Mouse (Mus musculus) lung, postnatal 0 days (tissue): Measurements from ENCODE around the gene Pacrg. TPM values are rescaled to one million over a fixed set of nuclear protein-coding genes. Genes with fewer than 3 reads are reported as not detected.
A peak's percentile ranks its signal among the peaks of the same experiment; 100 is the strongest.

Source experiments
- ATAC-seq: fragments of 200-750 bp; cut with Nextera tagmentation; 2 replicates; pipeline ENCODE4 v1.8.0; 2017; ENCODE audit warnings: moderate library complexity
- DNase-seq: peaks from one replicate; pipeline ENCODE4 v3.0.0-alpha.2; 2016; ENCODE audit warnings: low spot score
- H3K27ac ChIP-seq: fragments of 300-500 bp; sonication (generic); 2 replicates; pipeline ENCODE4 v1.5.1; 2014; ENCODE audit warnings: antibody characterized with exemption, mild to moderate bottlenecking, low read length, mixed read lengths
- H3K27me3 ChIP-seq: fragments of 300-500 bp; sonication (generic); replicated peaks from 2 replicates; pipeline ENCODE4 v1.6.1; 2014; ENCODE audit warnings: low read length, mixed read lengths; ENCODE audit not compliant: insufficient read depth
- H3K36me3 ChIP-seq: fragments of 300-500 bp; sonication (generic); 2 replicates; pipeline ENCODE4 v1.6.1; 2014; ENCODE audit warnings: low read length, mixed read lengths; ENCODE audit not compliant: insufficient read depth
- H3K4me1 ChIP-seq: fragments of 300-500 bp; sonication (generic); 2 replicates; pipeline ENCODE4 v1.6.1; 2014; ENCODE audit warnings: antibody characterized with exemption, low read depth, low read length, mixed read lengths; ENCODE audit not compliant: insufficient read depth
- H3K4me2 ChIP-seq: fragments of 300-500 bp; sonication (generic); replicated peaks from 2 replicates; pipeline ENCODE4 v1.6.1; 2014; ENCODE audit warnings: low read depth, mild to moderate bottlenecking, low read length, moderate library complexity, mixed read lengths
- H3K4me3 ChIP-seq: fragments of 300-500 bp; sonication (generic); 2 replicates; pipeline ENCODE4 v1.5.1; 2014; ENCODE audit warnings: low read depth, low read length
- H3K9ac ChIP-seq: fragments of 300-500 bp; sonication (generic); replicated peaks from 2 replicates; pipeline ENCODE4 v1.6.1; 2014; ENCODE audit warnings: low read depth, mild to moderate bottlenecking
- H3K9me3 ChIP-seq: fragments of 300-500 bp; sonication (generic); 2 replicates; pipeline ENCODE4 v1.6.1; 2016; ENCODE audit warnings: low read length, mixed read lengths
- CTCF ChIP-seq: IDR thresholded peaks from 2 replicates; pipeline ENCODE4 v1.5.1; 2016; ENCODE audit warnings: antibody characterized with exemption, mild to moderate bottlenecking
- EP300 ChIP-seq: IDR thresholded peaks from 2 replicates; pipeline ENCODE4 v1.6.1; 2016; ENCODE audit warnings: antibody characterized with exemption, mild to moderate bottlenecking, control low read depth
- WGBS: fragments of 180-500 bp; shearing (Covaris S2); extraction: QIAGEN DNeasy Blood & Tissue Kit; methylation state at CpG from one replicate; pipeline ENCODE4 v1.1.7; 2014; 5-methylcytosine and 5-hydroxymethylcytosine counted together
- polyA plus RNA-seq: library from polyadenylated mRNA; unstranded; fragments of >200 nt; fragmentation: Nextera tagmentation; extraction: Ambion mirVana; gene quantifications from 2 replicates; pipeline ENCODE4 v1.2.1, GENCODE M21; 2015

Pacrg gene
- polyA plus RNA-seq, 1 experiment from 2014 or later, result 6.7 TPM

DNA sequence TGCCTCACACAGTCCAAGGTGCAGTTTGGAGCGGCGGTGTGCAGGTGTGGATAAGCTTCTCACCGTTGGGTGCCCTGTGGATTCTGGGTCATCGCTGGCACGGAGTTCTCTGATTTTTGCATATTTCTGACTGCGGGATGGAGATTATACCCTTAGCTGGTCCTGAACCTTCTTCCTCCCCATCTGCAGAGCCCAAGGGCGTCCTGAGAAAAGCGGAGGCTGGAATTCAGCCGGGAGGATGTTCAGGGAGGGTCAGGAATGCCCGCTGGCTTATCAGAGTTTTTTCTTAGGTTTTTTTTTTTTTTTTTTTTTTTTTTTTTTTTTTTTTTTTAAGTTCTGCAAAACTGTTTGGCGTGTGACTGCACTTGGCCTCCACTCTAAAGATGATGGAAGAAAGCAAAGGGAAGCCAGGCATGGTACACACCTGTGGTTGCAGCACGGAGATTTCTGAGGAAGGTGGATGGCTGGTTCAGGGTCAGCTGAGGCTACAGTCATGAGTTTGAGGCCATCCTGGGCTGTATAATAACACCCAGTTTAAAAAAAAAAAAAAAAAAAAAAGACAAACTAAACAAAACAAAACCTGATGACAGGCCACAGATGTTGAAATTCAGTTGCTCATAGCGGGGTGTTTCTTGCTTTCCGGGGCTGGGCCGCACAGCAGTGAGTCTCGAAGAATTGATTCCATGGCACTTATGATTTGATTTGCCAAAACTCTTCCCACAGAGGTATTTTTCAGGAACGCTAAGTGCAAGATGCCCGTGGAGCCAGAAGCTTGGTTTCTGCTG lies 467.9 kb downstream of the Pacrg start:
- H3K4me1 ChIP-seq, result peaks cover 9% of the 10 kb centered on the region
- H3K9ac ChIP-seq, result no peak overlapping the region
- 36% methylated on average over 18 of the region's 18 CpGs for WGBS
- H3K27me3 ChIP-seq, result no peaks in the 10 kb centered on the region
- no peak overlapping the region for H3K4me2 ChIP-seq
- ATAC-seq (peak; percentile 36), DNase-seq (peak; percentile 47)
- peak overlapping the region; percentile 5; the same call in 1 of the 2 replicates for H3K27ac ChIP-seq
- no peaks in the 10 kb centered on the region for H3K9me3 ChIP-seq
- TF ChIP-seq CTCF (no peak), EP300 (no peak)
- H3K36me3 ChIP-seq, result no peaks in the 10 kb centered on the region
- H3K4me3 ChIP-seq, result no peak overlapping the region

GRCm38 (mm10) chr17:10371472-10371871 lies 468.6 kb downstream of the Pacrg start:
- WGBS, result 58% methylated on average over 8 of the region's 8 CpGs
- Histone ChIP-seq H3K27me3 (no peaks in the 10 kb centered on the region), H3K4me1 (peaks cover 9% of the 10 kb centered on the region), H3K27ac (0 out of 2 replicates have a peak overlapping the region, but pooled peaks have one; percentile 5), H3K9ac (no peak overlapping the region), H3K4me3 (no peak overlapping the region), H3K4me2 (no peak overlapping the region), H3K36me3 (no peaks in the 10 kb centered on the region), H3K9me3 (no peaks in the 10 kb centered on the region)
- TF ChIP-seq CTCF (no peak), EP300 (no peak)
- DNase-seq (no peak), ATAC-seq (no peak)

DNA sequence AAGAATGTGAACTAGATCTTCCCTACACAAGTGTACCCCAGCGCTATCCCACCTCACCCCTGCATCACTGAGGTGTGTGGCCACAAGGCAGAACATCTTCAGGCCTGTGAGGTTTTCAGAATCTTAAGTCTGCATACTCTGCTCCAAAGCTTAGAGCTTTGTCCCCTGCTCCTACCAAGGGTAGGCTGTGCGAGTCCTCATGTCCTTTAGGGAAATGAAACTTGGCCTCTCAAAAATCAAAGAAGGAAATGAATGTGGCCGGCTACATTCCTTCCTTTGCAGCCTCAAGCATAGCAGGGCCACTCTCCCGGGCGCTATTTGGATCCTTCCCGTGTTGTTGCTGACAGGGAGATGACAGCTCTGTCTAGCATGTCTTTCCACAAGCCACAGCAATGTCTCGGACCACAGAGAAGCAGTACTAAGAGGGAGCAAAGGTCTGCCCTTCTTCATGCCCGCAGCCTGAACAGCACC lies 469.4 kb downstream of the Pacrg start:
- no peaks in the 10 kb centered on the region for H3K9me3 ChIP-seq
- no peak overlapping the region for H3K4me2 ChIP-seq
- peaks cover 9% of the 10 kb centered on the region for H3K4me1 ChIP-seq
- 27% methylated on average over 8 of the region's 8 CpGs for WGBS
- DNase-seq, result no peak
- H3K4me3 ChIP-seq, result no peak overlapping the region
- peak; percentile 11; the same call in 1 of the 2 replicates for ATAC-seq
- H3K27ac ChIP-seq, result peak overlapping the region; percentile 23; the same call in 1 of the 2 replicates
- no peak overlapping the region for H3K9ac ChIP-seq
- no peaks in the 10 kb centered on the region for H3K27me3 ChIP-seq
- TF ChIP-seq EP300, result no peak
- no peaks in the 10 kb centered on the region for H3K36me3 ChIP-seq

GRCm38 (mm10) chr17:10369961-10370659 lies 470.0 kb downstream of the Pacrg start:
- Histone ChIP-seq H3K27me3 (no peaks in the 10 kb centered on the region), H3K4me1 (peaks cover 9% of the 10 kb centered on the region), H3K4me3 (no peak overlapping the region), H3K9ac (no peak overlapping the region), H3K4me2 (no peak overlapping the region), H3K9me3 (no peaks in the 10 kb centered on the region), H3K27ac (no peak overlapping the region), H3K36me3 (no peaks in the 10 kb centered on the region)
- TF ChIP-seq EP300 (no peak), CTCF (no peak)
- ATAC-seq (no peak), DNase-seq (no peak)
- 75% methylated on average over 13 of the region's 13 CpGs for WGBS

- H3K4me1 ChIP-seq, result peaks cover 13% of the 10 kb centered on the region
- no peaks in the 10 kb centered on the region for H3K27me3 ChIP-seq
- DNase-seq (no peak), ATAC-seq (no peak)
- no peaks in the 10 kb centered on the region for H3K36me3 ChIP-seq
- 65% methylated on average over 5 of the region's 5 CpGs for WGBS
- H3K27ac ChIP-seq, result no peak overlapping the region
- no peak for TF ChIP-seq EP300
- TF ChIP-seq CTCF, result no peak
- H3K4me2 ChIP-seq, result no peak overlapping the region
- H3K4me3 ChIP-seq, result no peak overlapping the region
- H3K9me3 ChIP-seq, result no peaks in the 10 kb centered on the region
- no peak overlapping the region for H3K9ac ChIP-seq
These were observed 473.1 kb downstream of the Pacrg start for GRCm38 (mm10) chr17:10367044-10367443.

GRCm38 (mm10) chr17:10366577-10366976 lies 473.5 kb downstream of the Pacrg start:
- Histone ChIP-seq H3K9ac (no peak overlapping the region), H3K4me2 (no peak overlapping the region), H3K36me3 (no peaks in the 10 kb centered on the region), H3K9me3 (no peaks in the 10 kb centered on the region), H3K27me3 (no peaks in the 10 kb centered on the region), H3K27ac (no peak overlapping the region), H3K4me1 (peaks cover 13% of the 10 kb centered on the region), H3K4me3 (no peak overlapping the region)
- WGBS, result 65% methylated on average over 4 of the region's 4 CpGs
- ATAC-seq (no peak), DNase-seq (no peak)
- TF ChIP-seq CTCF (no peak), EP300 (no peak)
